Mouse (Mus musculus) right cerebral cortex, postnatal 36 days (tissue): ENCODE results near the gene Nme9.

Experiments
- DNase-seq, 2 experiments: peaks; one replicate each; pipeline ENCODE4 v3.0.0; 2022; ENCODE audit warnings: low spot score in 2 of 2, mixed read lengths in 1 of 2

The Nme9 gene

GRCm38 (mm10) chr9:99436182-99437030, 14.9 kb upstream of the Nme9 start:
- DNase-seq, result peak; percentile 62 to 68

- no peak for DNase-seq
These were observed 14.1 kb upstream of the Nme9 start, which contains the start of gene Mras for GRCm38 (mm10) chr9:99437031-99437764. Gene Mras, minus strand, starts transcription at chr9:99437381.

GRCm38 (mm10) chr9:99437781-99438565, 13.3 kb upstream of the Nme9 start:
- no peak for DNase-seq

DNA sequence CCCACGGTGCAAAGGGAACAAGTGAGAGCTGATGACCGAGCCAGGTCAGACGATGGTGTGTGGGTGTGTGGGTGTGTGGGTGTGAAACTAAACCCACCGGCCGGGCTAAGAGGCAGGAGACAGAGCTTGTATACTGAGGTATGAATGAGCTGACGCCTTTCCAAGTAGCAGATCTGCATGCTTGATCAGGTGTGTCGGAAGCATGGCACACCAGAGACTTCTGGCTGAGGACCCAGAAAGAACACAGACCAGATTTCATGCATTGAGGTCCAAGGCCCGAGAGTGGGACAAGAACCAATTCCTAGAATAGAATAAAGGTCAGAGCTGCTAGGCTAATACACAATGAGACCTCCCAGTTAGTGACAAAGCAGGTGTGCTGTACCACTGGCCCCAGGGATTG, 12.2 kb upstream of the Nme9 start:
- DNase-seq, result no peak

DNA sequence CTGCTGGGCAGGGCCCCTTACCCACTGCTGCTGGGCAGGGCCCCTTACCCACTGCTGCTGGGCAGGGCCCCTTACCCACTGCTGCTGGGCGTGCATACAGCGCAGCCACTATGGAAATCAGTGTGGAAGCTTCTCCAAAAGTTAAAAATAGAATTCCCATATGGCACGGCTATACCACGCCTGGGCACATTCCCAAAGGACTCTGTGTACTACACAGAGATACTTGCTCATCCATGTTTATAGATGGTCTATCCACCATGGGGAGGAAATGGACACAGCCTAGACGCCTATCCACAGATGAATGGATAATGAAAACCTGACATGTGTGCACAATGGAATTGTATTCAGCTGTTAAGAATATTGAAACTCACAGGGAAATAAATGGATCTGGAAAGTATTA, 10.3 kb upstream of the Nme9 start:
- peak; percentile 68 to 79 for DNase-seq

DNA sequence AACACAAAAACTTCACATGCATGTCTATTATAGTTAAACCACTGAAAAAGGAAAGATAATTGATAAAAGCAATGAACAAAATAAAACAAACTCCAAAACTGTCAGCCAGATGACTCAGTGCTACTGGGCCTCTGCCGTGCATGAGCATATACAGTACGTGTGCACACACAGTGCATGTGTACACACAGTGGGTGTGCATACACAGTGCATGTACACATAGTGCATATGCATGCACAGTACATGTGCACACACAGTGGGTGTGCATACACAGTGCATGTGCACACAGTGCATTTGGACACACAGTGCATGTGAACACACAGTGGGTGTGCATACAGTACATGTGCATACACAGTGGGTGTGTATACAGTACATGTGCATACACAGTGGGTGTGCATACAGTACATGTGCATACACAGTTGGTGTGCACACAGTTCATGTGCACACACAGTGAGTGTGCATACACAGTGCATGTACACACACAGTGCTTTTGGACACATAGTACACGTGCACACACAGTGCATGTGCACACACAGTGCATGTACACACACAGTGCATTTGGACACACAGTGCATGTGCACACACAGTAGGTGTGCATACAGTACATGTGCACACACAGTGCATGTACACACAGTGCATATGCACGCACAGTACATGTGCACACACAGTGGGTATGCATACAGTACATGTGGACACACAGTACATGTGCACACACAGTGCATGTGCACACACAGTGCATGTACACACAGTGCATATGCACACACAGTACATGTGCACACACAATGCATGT, 9.4 kb upstream of the Nme9 start:
- DNase-seq, result no peak

DNA sequence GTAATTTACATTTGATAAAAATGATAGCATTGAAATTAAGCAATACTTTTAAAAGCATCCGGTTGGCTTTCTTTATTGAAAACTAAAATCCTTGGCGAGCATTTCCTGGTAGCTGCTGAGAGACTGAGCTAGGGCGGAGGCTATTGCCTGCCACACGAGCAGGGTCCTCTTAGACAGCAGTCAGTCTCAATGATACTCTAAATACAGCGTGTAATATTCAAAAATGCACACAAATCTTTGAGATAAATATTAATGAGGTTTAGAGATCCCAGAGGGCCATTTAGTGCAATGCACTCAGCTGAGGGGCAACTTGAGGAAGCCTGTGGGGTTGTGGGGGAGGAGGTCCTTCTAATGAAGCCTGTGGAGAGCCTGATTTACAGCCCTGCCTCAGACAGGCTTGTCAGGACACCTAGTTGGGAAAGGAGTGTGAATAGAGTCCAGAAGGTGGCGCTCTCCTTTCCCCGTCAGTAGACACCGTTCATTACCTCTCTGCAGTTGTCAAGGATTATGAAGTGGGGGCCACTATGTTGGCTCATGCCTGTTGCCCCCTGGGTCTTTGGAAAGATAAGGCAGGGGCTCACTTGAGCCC, 6.6 kb upstream of the Nme9 start:
- no peak for DNase-seq

- no peak for DNase-seq
These were observed 5.0 kb upstream of the Nme9 start for GRCm38 (mm10) chr9:99446259-99446658.

DNA sequence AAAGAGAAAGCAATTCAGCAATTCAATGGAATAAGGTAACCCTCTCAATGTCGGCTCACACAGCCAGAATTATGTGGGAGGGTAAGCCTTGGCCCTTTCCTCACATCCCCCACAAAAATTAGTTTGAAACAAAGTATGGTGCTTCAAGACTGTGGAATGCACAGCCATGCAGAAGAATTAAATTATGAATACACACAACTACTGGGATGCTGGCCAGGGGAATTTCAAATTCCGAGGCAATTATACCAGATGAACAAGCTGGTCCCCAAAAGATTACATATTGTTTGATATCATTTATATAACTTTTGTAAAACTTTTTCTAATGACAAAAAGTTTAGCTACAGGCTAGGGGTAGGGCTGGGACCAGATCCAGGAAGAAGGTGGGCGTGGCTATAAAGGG, 4.0 kb upstream of the Nme9 start:
- DNase-seq, result no peak

DNA sequence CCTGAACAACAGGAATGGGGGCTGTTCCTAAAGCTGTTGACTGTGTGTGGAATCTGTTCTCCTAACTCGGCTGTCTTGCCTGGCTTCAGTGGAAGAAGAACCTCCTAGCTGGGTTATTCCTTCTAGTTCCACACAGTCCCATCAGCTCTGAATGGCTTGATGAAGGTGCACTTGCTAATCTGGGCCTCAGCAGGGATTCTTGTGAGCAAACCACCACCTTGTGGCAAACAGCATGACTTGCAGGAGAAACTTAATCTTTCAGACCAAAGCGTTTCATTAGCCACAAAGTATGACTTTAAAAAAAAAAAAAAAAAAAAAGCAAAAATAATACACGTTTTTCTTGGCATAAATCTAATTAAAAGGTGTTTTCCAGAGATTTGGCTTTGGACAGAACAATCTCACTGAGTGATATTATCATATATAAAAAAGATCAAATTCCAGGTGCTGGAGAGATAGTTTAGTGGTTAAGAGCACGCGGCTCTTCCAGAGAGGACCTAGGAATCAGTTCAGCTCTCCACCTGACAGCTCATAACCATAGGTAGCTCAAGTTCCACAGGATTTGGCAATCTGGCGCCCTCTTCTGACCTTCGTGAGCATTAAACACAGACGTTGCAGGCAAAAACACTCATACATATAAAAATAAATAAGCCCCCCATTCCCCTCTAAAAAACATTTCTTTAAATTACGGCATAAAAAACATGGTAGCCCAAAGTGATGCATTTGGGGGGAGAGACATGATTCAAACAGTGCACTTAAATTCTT, 1.2 kb upstream of the Nme9 start:
- DNase-seq, result no peak

- DNase-seq, result no peak
These were observed 2.9 kb downstream of the Nme9 start for GRCm38 (mm10) chr9:99454211-99454610.

GRCm38 (mm10) chr9:99458529-99459208, 7.4 kb downstream of the Nme9 start:
- no peak for DNase-seq

DNA sequence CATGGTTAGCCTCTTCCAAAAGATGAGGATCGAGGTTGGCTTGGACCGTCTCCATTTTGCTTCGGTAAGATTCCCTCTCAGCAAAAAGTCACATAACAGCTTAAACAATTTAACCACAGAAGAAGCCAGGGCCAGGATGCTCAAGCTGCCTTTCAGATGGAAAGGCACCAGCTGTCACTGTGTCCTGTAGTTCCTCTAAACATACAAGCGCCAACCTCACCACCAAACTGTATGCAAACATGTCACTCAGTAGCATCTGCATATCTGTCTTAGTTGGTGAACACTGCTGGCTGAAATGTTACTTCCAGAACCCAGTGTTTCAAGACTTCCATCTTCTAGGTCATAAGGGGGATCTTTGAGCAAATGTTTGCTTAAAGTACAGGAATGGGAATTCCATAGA, 8.5 kb downstream of the Nme9 start:
- no peak for DNase-seq

DNA sequence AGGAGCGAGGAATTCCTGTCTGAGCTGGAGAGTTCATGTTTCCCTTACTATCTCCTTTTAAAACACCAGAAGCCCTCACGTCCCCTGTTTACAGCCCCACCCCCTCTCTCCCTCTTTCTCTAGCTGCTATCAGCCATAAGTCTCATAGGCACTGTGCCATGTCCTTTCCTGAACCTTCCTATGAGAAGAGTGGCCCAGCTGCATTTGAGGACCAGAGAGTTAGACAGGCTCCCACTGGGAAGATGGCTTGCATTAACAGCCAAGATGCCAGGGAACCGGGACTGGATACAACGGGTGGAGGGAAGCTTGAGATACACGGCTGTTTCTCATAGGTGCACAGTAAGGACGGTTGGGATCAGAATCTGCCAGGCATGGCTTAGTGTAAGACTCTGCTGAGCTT, 13.6 kb downstream of the Nme9 start:
- DNase-seq, result no peak

DNA sequence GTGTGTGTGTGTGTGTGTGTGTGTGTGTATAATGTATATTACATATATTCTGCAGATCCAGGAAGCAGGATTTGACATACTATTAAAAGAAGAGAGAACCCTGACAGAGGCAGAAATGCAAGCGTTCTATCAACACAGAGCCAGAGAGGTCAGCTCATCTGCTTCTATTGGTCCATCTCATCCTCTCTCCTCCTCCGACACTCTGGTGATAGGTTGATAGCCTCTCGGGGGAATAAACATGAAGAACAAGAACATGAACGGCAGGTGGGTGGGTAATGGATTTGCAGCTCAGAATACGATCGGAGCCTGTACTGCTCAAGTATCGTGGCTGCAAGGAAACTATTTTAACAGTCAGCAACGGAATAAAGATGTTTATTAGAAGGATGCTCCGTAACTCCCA, 17.3 kb downstream of the Nme9 start:
- no peak for DNase-seq

DNA sequence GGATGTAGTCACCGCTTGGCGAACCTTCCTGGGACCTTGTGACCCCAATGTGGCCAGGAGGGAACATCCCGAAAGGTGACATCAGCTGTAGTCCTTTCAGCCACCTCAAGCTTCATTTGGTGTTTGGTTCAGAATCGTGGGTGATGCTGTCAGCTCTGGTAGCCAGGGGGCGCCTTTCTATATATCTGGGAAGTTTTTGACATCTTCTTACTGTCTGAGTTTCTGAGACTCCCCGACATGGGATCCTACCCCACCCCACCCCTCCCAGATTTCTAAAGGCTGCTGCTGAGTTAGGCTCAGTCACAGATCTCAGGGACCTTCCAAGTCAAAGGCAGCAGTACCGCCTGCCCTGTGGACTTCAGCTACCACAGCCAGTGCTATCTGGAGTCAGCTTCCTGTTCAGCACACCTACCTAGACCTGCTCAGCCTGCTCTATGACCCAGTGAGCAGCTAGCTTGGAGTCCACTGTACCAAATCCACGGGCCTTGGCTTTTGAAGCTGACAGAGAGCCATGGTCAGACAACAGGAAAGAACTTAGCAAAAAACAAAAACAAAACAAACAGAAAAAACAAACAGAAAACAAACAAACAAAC, 18.5 kb downstream of the Nme9 start:
- DNase-seq, result no peak

DNA sequence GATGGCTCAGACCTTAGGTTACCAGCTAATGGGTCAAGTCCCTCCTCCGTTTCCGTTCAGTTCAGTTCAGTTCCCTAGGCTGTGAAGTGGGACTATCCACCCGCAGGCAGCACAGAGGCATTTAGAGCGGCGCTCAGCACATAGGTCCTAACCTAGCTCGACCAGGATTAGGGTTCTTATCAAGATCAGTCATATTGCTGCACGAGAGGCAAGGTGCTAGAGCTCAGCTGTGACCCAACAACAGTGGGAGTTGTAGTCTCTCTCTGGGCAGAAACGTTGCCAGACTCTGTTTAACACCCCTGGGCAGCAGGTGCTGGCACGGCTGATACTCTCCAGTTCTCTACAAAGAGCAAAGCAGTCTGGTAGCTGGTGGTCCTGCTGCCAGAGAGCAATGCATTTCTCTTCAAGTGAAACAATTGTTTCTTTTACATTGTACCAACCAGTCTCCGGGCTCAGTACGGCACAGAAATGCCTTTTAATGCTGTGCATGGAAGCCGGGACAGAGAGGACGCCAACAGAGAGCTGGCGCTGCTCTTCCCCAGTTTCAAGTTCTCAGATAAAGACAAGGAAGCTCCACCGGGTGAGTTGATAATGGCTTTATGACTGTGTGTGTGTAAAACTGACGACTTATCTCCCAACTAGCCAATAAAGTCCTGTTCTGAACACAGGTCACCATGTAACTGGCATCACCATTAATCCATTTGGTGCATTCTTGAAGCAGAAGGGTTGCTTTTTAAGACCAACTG, 19.2 kb downstream of the Nme9 start:
- DNase-seq, result no peak

- DNase-seq, result no peak
These were observed 20.1 kb downstream of the Nme9 start for GRCm38 (mm10) chr9:99471334-99471733.
